Comparison of ENCODE assay signal across 8 mouse cellular contexts in genomic region chr8:89040751-89041420, GRCm38 (mm10). TPM values are rescaled to one million over a fixed set of nuclear protein-coding genes. Genes with fewer than 3 reads are reported as not detected.
DNase-seq lines count a peak whose midpoint lies in the region; ATAC-seq and TF ChIP-seq lines count a peak whose summit lies in the region.

No protein-coding gene starts in this region.

- peak overlapping the region; percentile 67; the same call in 1 of the 2 replicates for H3K9ac ChIP-seq in hindbrain, postnatal 0 days (replicated peaks; ENCODE audit: low read length)
- H3K9ac ChIP-seq in liver, embryonic 12.5 days: peak overlapping the region; percentile 48

- peak overlapping the region; percentile 69 for H3K4me3 ChIP-seq in cortical plate, adult 2 months (ENCODE audit: insufficient read depth, low read length)
- H3K4me3 ChIP-seq in hindbrain, postnatal 0 days (ENCODE audit: low read length): peak overlapping the region; percentile 52
- H3K4me3 ChIP-seq in liver, embryonic 12.5 days: peak overlapping the region; percentile 50

- peak overlapping the region; percentile 72 for H3K4me2 ChIP-seq in hindbrain, postnatal 0 days (ENCODE audit: low read depth, low read length)
- peak overlapping the region; percentile 65 for H3K4me2 ChIP-seq in liver, embryonic 12.5 days

- no peaks in the 10 kb centered on the region for H3K9me3 ChIP-seq in hindbrain, postnatal 0 days (ENCODE audit: low read length)
- no peaks in the 10 kb centered on the region for H3K9me3 ChIP-seq in liver, embryonic 12.5 days (replicated peaks)

- H3K27ac ChIP-seq in cortical plate, adult 2 months (ENCODE audit: insufficient read depth, low read length): peak overlapping the region; percentile 99
- peak overlapping the region; percentile 80 for H3K27ac ChIP-seq in hindbrain, postnatal 0 days
- H3K27ac ChIP-seq in liver, embryonic 12.5 days: 0 out of 2 replicates have a peak overlapping the region, but pooled peaks have one; percentile 50

- TF ChIP-seq CTCF in cortical plate, adult 2 months (IDR thresholded peaks at IDR 0.05; ENCODE audit: extremely low read depth, insufficient read depth, low read length): no peak
- TF ChIP-seq CTCF in hindbrain, postnatal 0 days (IDR thresholded peaks at IDR 0.05; ENCODE audit: low read depth): no peak

- TF ChIP-seq POLR2A in cortical plate, adult 2 months (IDR thresholded peaks at IDR 0.05; ENCODE audit: extremely low read depth, insufficient read depth, low read length): no peak

- peak; percentile 35 for DNase-seq in adrenal gland, postnatal 10 days
- no peak for DNase-seq in adrenal gland, postnatal 25 days
- no peak for DNase-seq in hindbrain, postnatal 0 days (ENCODE audit: low spot score)
- peak; percentile 74 for DNase-seq in yolk sac, embryonic 10.5 days (ENCODE audit: low spot score)
- no peak for DNase-seq in frontal cortex, postnatal 14 days (ENCODE audit: low spot score in 2 of 2)
- no peak for DNase-seq in frontal cortex, postnatal 10 days (ENCODE audit: low spot score in 2 of 2)

- H3K27me3 ChIP-seq in hindbrain, postnatal 0 days (ENCODE audit: insufficient read depth, low read length): peaks cover 42% of the 10 kb centered on the region
- peaks cover 96% of the 10 kb centered on the region for H3K27me3 ChIP-seq in liver, embryonic 12.5 days (replicated peaks)

- H3K4me1 ChIP-seq in cortical plate, adult 2 months (ENCODE audit: control insufficient read depth, insufficient read depth, low read length): no peaks in the 10 kb centered on the region
- H3K4me1 ChIP-seq in hindbrain, postnatal 0 days (ENCODE audit: insufficient read depth, low read length): no peaks in the 10 kb centered on the region
- peaks cover 7% of the 10 kb centered on the region; the same call in 1 of the 2 replicates for H3K4me1 ChIP-seq in liver, embryonic 12.5 days

- 3% methylated on average over 40 of the region's 40 CpGs for WGBS in hindbrain, postnatal 0 days
- WGBS in liver, embryonic 12.5 days (ENCODE audit: insufficient replicate concordance): 2% methylated on average over 40 of the region's 40 CpGs

- no peaks in the 10 kb centered on the region for H3K36me3 ChIP-seq in hindbrain, postnatal 0 days (ENCODE audit: insufficient read depth, low read length)
- H3K36me3 ChIP-seq in liver, embryonic 12.5 days: no peaks in the 10 kb centered on the region

- no peak for ATAC-seq in hindbrain, postnatal 0 days
- ATAC-seq in liver, embryonic 12.5 days: no peak

RNA-seq across cellular contexts. Expression of gene Sall1, which starts 3.1 kb away (rescaled TPM):
- 1 to 10 TPM; 1.6 to 4.3 TPM for total RNA-seq in adrenal gland, postnatal 10 days (2021)
- total RNA-seq in adrenal gland, postnatal 25 days (2021): not detected in 2 replicates
- 11.7 and 12.5 TPM in 2 replicates for polyA plus RNA-seq in cortical plate, adult 2 months (2012; rRNA removed)
- 7.5 and 10.7 TPM in 2 replicates for total RNA-seq in hindbrain, postnatal 0 days (2014; rRNA removed)
- polyA plus RNA-seq in hindbrain, postnatal 0 days (2015; fragmentation: Nextera tagmentation; extraction: Ambion mirVana): 3.3 and 3.6 TPM in 2 replicates
- 1.4 and 1.6 TPM in 2 replicates for polyA plus RNA-seq in liver, embryonic 12.5 days (2016; fragmentation: Nextera tagmentation; extraction: Ambion mirVana)

Comparison
In these comparisons a context has a peak if more than half of its experiments do, and no peak if none do; other contexts are left out.
1. DNase-seq: peak in adrenal gland, postnatal 10 days (single experiment) and yolk sac, embryonic 10.5 days (single experiment); none in adrenal gland, postnatal 25 days (single experiment), hindbrain, postnatal 0 days (single experiment), frontal cortex, postnatal 14 days (0 of 2) and frontal cortex, postnatal 10 days (0 of 2).
2. Peak in every context shown above with its lines, with median percentiles within 50 percentile points of each other: H3K27ac ChIP-seq and H3K4me3 ChIP-seq.